Mouse (Mus musculus) macrophage (primary cell): ENCODE data around the gene Ugp2. TPM values are rescaled to one million over a fixed set of nuclear protein-coding genes. Genes with fewer than 3 reads are reported as not detected.

Source experiments
- H3K27ac ChIP-seq: fragments of 350-480 bp; formaldehyde crosslinking; 2 replicates; pipeline ENCODE4 v1.9.0; 2021
- H3K36me3 ChIP-seq: fragments of 350-480 bp; formaldehyde crosslinking; 2 replicates; pipeline ENCODE4 v1.9.0; 2021; ENCODE audit errors: inconsistent target
- H3K4me3 ChIP-seq: fragments of 350-480 bp; formaldehyde crosslinking; 2 replicates; pipeline ENCODE4 v1.9.0; 2021; ENCODE audit errors: inconsistent target
- H3K79me2 ChIP-seq: fragments of 350-480 bp; formaldehyde crosslinking; 2 replicates; pipeline ENCODE4 v1.9.0; 2021; ENCODE audit errors: inconsistent target
- WGBS: methylation state at CpG from one replicate; pipeline ENCODE4 v1.1.7; 2026; ENCODE audit warnings: inconsistent platforms; ENCODE audit not compliant: missing documents; 5-methylcytosine and 5-hydroxymethylcytosine counted together
- polyA plus RNA-seq: library from polyadenylated mRNA; stranded (reverse); fragments of 250-400 nt; gene quantifications from 3 replicates; pipeline ENCODE4 v1.2.4, GENCODE M21; 2018; ENCODE audit warnings: inconsistent platforms

Ugp2 gene
- polyA plus RNA-seq, 1 experiment from 2014 or later = 101 TPM

- peaks cover 100% of the 10 kb centered on the region for H3K79me2 ChIP-seq
Observed at GRCm38 (mm10) chr11:21363144-21363940, 7.7 kb downstream of the Ugp2 start.

GRCm38 (mm10) chr11:21351296-21351695, 19.7 kb downstream of the Ugp2 start:
- H3K4me3 ChIP-seq = no peak overlapping the region
- WGBS = 97% methylated on average over 7 of the region's 7 CpGs
- peaks cover 28% of the 10 kb centered on the region for H3K36me3 ChIP-seq
- H3K79me2 ChIP-seq = peaks cover 13% of the 10 kb centered on the region; the same call in 1 of the 2 replicates
- no peak overlapping the region for H3K27ac ChIP-seq

More at GRCm38 (mm10) chr11:21363144-21363940, 7.7 kb downstream of the Ugp2 start:
- no peaks in the 10 kb centered on the region for H3K36me3 ChIP-seq
- H3K27ac ChIP-seq = no peak overlapping the region
- WGBS = 100% methylated on average over 4 of the region's 4 CpGs
- H3K4me3 ChIP-seq = no peak overlapping the region

- Histone ChIP-seq H3K27ac (no peak overlapping the region), H3K4me3 (no peak overlapping the region), H3K79me2 (no peaks in the 10 kb centered on the region), H3K36me3 (peaks cover 35% of the 10 kb centered on the region)
- 91% methylated on average over 2 of the region's 2 CpGs for WGBS
Observed at GRCm38 (mm10) chr11:21348890-21349289, 22.1 kb downstream of the Ugp2 start.

GRCm38 (mm10) chr11:21346020-21346419, 25.0 kb downstream of the Ugp2 start:
- H3K79me2 ChIP-seq = no peaks in the 10 kb centered on the region
- no peak overlapping the region for H3K4me3 ChIP-seq
- H3K27ac ChIP-seq = no peak overlapping the region
- 97% methylated on average over 3 of the region's 3 CpGs for WGBS
- H3K36me3 ChIP-seq = peaks cover 22% of the 10 kb centered on the region

GRCm38 (mm10) chr11:21343490-21343889, 27.5 kb downstream of the Ugp2 start:
- Histone ChIP-seq H3K36me3 (peaks cover 22% of the 10 kb centered on the region), H3K27ac (no peak overlapping the region), H3K79me2 (no peaks in the 10 kb centered on the region), H3K4me3 (no peak overlapping the region)
- 100% methylated on average over 4 of the region's 5 CpGs for WGBS

GRCm38 (mm10) chr11:21339088-21339487, 31.9 kb downstream of the Ugp2 start:
- Histone ChIP-seq H3K36me3 (peaks cover 14% of the 10 kb centered on the region), H3K27ac (no peak overlapping the region), H3K79me2 (no peaks in the 10 kb centered on the region), H3K4me3 (no peak overlapping the region)
- 97% methylated on average over 4 of the region's 4 CpGs for WGBS

GRCm38 (mm10) chr11:21337855-21338254, 33.1 kb downstream of the Ugp2 start:
- no peak overlapping the region for H3K27ac ChIP-seq
- H3K36me3 ChIP-seq = peaks cover 3% of the 10 kb centered on the region; the same call in 1 of the 2 replicates
- H3K4me3 ChIP-seq = no peak overlapping the region
- WGBS = 100% methylated on average over 1 of the region's 1 CpGs
- no peaks in the 10 kb centered on the region for H3K79me2 ChIP-seq

GRCm38 (mm10) chr11:21332639-21333295, 38.2 kb downstream of the Ugp2 start:
- H3K4me3 ChIP-seq = no peak overlapping the region
- H3K27ac ChIP-seq = no peak overlapping the region
- H3K79me2 ChIP-seq = no peaks in the 10 kb centered on the region
- 88% methylated on average over 5 of the region's 5 CpGs for WGBS
- peaks cover 28% of the 10 kb centered on the region for H3K36me3 ChIP-seq

- H3K36me3 ChIP-seq = peaks cover 34% of the 10 kb centered on the region
- no peak overlapping the region for H3K27ac ChIP-seq
- H3K4me3 ChIP-seq = no peak overlapping the region
- H3K79me2 ChIP-seq = no peaks in the 10 kb centered on the region
- 93% methylated on average over 5 of the region's 5 CpGs for WGBS
Observed at GRCm38 (mm10) chr11:21328141-21328540, 42.9 kb downstream of the Ugp2 start.

- Histone ChIP-seq H3K27ac (no peak overlapping the region), H3K36me3 (peaks cover 34% of the 10 kb centered on the region), H3K4me3 (no peak overlapping the region), H3K79me2 (no peaks in the 10 kb centered on the region)
- whole genome bisulfite sequencing = 100% methylated on average over 5 of the region's 5 CpGs
Observed at GRCm38 (mm10) chr11:21327486-21327885, 43.5 kb downstream of the Ugp2 start.

GRCm38 (mm10) chr11:21326770-21327169, 44.2 kb downstream of the Ugp2 start:
- H3K79me2 ChIP-seq = no peaks in the 10 kb centered on the region
- WGBS = 92% methylated on average over 2 of the region's 2 CpGs
- H3K4me3 ChIP-seq = no peak overlapping the region
- no peak overlapping the region for H3K27ac ChIP-seq
- H3K36me3 ChIP-seq = peaks cover 34% of the 10 kb centered on the region

GRCm38 (mm10) chr11:21325781-21326180, 45.2 kb downstream of the Ugp2 start:
- Histone ChIP-seq H3K79me2 (no peaks in the 10 kb centered on the region), H3K36me3 (peaks cover 34% of the 10 kb centered on the region), H3K27ac (no peak overlapping the region), H3K4me3 (no peak overlapping the region)
- 86% methylated on average over 5 of the region's 5 CpGs for WGBS

GRCm38 (mm10) chr11:21322349-21322748, 48.7 kb downstream of the Ugp2 start:
- H3K27ac ChIP-seq = no peak overlapping the region
- H3K36me3 ChIP-seq = peaks cover 28% of the 10 kb centered on the region
- WGBS = 98% methylated on average over 3 of the region's 3 CpGs

GRCm38 (mm10) chr11:21321577-21321976, 49.4 kb downstream of the Ugp2 start:
- no peaks in the 10 kb centered on the region for H3K79me2 ChIP-seq
- 15% methylated on average over 3 of the region's 3 CpGs for WGBS
- no peak overlapping the region for H3K27ac ChIP-seq
- H3K36me3 ChIP-seq = peaks cover 34% of the 10 kb centered on the region
- no peak overlapping the region for H3K4me3 ChIP-seq

More at GRCm38 (mm10) chr11:21322349-21322748, 48.7 kb downstream of the Ugp2 start:
- Histone ChIP-seq H3K79me2 (no peaks in the 10 kb centered on the region), H3K4me3 (no peak overlapping the region)
